Mouse (Mus musculus) left cerebral cortex, adult 18-20 months (tissue): ENCODE results near the gene Bmp6. TPM values are rescaled to one million over a fixed set of nuclear protein-coding genes. Genes with fewer than 3 reads are reported as not detected.

ENCODE experiments used
- DNase-seq, 2 experiments: peaks; one replicate each; pipeline ENCODE4 v3.0.0; 2021 to 2022; ENCODE audit warnings: low spot score in 2 of 2, mixed read lengths in 1 of 2
- total RNA-seq, 2 experiments: library from RNA; stranded (reverse); gene quantifications; 2 replicates each; pipeline ENCODE4 v1.2.3; 2021

The Bmp6 gene
- total RNA-seq, 2 experiments from 2014 or later = 14.2 to 15.2 TPM

GRCm38 (mm10) chr13:38543455-38544125 is 198.7 kb downstream of the Bmp6 start:
- no peak for DNase-seq

GRCm38 (mm10) chr13:38544769-38545445 is 200.0 kb downstream of the Bmp6 start:
- DNase-seq = no peak

GRCm38 (mm10) chr13:38545460-38545859 is 200.6 kb downstream of the Bmp6 start:
- no peak for DNase-seq

- DNase-seq = no peak
These were observed 201.8 kb downstream of the Bmp6 start for GRCm38 (mm10) chr13:38546754-38547153.

DNA sequence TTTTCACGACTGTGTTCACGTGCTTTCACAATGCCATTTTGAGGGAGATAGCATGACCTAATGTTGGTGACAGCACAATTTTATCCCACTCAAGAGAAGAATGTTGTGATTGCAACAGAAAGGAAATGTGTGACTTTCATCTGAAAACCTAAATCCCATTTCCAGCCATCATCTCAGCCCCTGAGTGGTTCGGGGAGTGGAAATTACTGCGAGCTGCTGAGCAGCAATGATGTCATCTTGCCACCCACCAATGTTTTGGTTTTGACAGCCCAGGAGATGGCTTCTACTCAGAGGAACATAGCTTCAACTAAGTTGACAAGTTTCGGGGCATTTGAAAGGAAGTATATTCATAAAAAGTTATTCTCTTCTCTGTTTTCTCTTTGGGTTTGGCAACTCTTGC is 202.8 kb downstream of the Bmp6 start:
- DNase-seq = no peak

DNA sequence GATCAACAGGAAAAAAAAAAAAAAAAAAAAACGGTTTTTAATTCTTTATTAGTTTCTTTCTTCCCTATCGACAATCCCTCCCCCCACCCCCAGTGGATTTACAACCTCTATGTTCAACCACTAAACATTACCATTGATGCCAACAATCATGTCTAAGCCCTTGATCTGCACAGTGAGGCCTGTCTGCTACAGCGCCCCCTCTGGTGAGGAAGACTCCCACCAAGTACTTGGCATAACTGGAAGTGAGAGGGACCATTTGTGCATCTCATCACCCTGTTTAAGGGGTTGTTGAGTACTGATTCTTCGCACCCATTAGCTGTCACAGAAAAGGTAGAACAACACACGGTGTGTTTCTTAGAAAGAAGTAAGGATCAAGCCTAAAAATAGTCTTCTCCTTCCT is 203.8 kb downstream of the Bmp6 start:
- no peak for DNase-seq

Other genes starting within 250 kb of the Bmp6 start
- under 1 TPM; 0.21 to 0.23 TPM for gene Dsp, start 193.8 kb upstream of the Bmp6 start, total RNA-seq
- gene Snrnp48, start 140.2 kb upstream of the Bmp6 start, total RNA-seq = 10 to 100 TPM; 20.3 to 23.4 TPM
- gene Txndc5, start 183.7 kb downstream of the Bmp6 start, total RNA-seq = 10 to 100 TPM; 52.1 to 53.1 TPM